Mouse (Mus musculus): ENCODE measurements around the gene Slc9a1. TPM values are rescaled to one million over a fixed set of nuclear protein-coding genes. Genes with fewer than 3 reads are reported as not detected.
A peak's percentile ranks its signal among the peaks of the same experiment; 100 is the strongest.

Gene Slc9a1
- polyA plus RNA-seq (2015; fragmentation: Nextera tagmentation; extraction: Ambion mirVana): 5.6 and 7.3 TPM in 2 replicates

- Histone ChIP-seq H3K4me2 (peak within 1 kb of the TSS; percentile 65), H3K36me3 (ENCODE audit: poor library complexity, severe bottlenecking) (no peaks in the 10 kb centered on the region; the same call in 1 of the 2 replicates), H3K4me3 (peak within 1 kb of the TSS; percentile 83), H3K27me3 (no peaks in the 10 kb centered on the region), H3K4me1 (peaks cover 44% of the 10 kb centered on the region), H3K27ac (peak within 1 kb of the TSS; percentile 64), H3K9me3 (replicated peaks) (no peaks in the 10 kb centered on the region), H3K9ac (peak within 1 kb of the TSS; percentile 96)
- under 1% methylated on average over 40 of the region's 40 CpGs for WGBS
- ATAC-seq: peak; percentile 98
Observed at GRCm38 (mm10) chr4:133369553-133370297, at the start of gene Slc9a1. Slc9a1 (plus strand) TSS chr4:133369706.

GRCm38 (mm10) chr4:133328129-133328528 is 41.4 kb upstream of the Slc9a1 start:
- no peak overlapping the region for H3K27ac ChIP-seq
- H3K4me1 ChIP-seq: no peaks in the 10 kb centered on the region
- no peak overlapping the region for H3K9ac ChIP-seq
- ATAC-seq: no peak
- H3K4me2 ChIP-seq: no peak overlapping the region
- H3K27me3 ChIP-seq: no peaks in the 10 kb centered on the region
- no peaks in the 10 kb centered on the region for H3K9me3 ChIP-seq (replicated peaks)
- WGBS: 86% methylated on average over 7 of the region's 7 CpGs
- no peak overlapping the region for H3K4me3 ChIP-seq
- peaks cover 5% of the 10 kb centered on the region for H3K36me3 ChIP-seq (ENCODE audit: poor library complexity, severe bottlenecking)

- H3K9ac ChIP-seq: no peak overlapping the region
- H3K4me3 ChIP-seq: no peak overlapping the region
- peaks cover 4% of the 10 kb centered on the region; the same call in 1 of the 2 replicates for H3K4me1 ChIP-seq
- 0 out of 2 replicates have a peak, but pooled peaks cover 3% of the 10 kb centered on the region for H3K36me3 ChIP-seq (ENCODE audit: poor library complexity, severe bottlenecking)
- H3K27ac ChIP-seq: no peak overlapping the region
- no peaks in the 10 kb centered on the region for H3K9me3 ChIP-seq (replicated peaks)
- no peak for ATAC-seq
- WGBS: 81% methylated on average over 4 of the region's 4 CpGs
- H3K27me3 ChIP-seq: no peaks in the 10 kb centered on the region
- H3K4me2 ChIP-seq: no peak overlapping the region
Observed at GRCm38 (mm10) chr4:133330296-133330695, 39.2 kb upstream of the Slc9a1 start.

DNA sequence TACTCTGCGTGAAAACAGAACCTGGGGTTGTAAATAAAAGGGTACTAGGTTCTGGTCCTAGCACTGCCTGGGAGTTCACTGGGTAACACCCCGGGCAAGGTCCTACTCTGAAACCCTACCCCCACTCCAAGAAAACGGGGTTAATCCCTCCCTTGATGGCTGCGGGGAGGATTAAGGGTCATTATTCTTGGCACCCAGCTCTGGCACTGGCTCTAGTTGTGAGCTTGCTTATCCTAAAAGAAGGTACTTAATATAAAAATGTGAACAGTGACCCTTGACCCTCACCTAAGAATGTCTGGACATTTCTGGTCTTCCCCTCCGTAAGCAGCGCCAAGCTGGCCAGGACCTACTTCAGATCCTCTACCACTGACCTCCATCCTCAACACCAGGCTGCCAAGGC is 36.2 kb upstream of the Slc9a1 start:
- H3K36me3 ChIP-seq (ENCODE audit: poor library complexity, severe bottlenecking): 0 out of 2 replicates have a peak, but pooled peaks cover 4% of the 10 kb centered on the region
- no peak overlapping the region for H3K4me3 ChIP-seq
- ATAC-seq: no peak
- H3K4me2 ChIP-seq: no peak overlapping the region
- 36% methylated on average over 6 of the region's 6 CpGs for WGBS
- no peak overlapping the region for H3K9ac ChIP-seq
- H3K4me1 ChIP-seq: peaks cover 18% of the 10 kb centered on the region
- no peak overlapping the region for H3K27ac ChIP-seq
- no peaks in the 10 kb centered on the region for H3K27me3 ChIP-seq
- H3K9me3 ChIP-seq (replicated peaks): no peaks in the 10 kb centered on the region

DNA sequence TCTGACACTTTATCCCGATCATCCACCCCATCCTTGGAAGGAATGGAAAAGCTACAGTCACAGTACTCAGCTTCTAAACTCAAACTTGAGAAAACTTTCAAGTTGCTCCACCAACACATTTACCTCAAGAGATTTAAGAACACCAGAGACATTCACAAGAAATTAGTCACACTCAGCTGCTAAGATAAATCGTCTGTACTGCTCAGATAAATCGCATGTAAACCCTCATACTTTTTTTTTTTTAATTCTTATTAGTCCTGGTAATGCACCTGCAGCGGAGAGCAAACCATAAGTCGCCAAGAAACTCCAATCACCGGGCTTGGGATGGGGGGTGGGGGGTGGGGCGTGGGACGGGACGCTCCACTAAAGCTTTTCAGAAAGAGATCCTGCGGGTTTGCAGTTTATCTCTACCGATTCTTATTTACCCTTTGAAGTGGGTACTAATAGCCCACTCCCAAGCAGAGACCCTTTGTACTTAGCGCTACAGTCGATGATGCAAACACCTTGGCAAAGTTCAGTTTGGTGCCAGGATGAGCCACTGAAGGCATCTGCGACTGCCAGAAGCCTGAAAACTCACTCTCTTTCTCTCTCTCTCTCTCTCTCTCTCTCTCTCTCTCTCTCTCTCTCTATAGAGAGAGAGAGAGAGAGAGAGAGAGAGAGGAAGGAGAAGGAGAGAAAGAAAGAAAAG is 31.5 kb upstream of the Slc9a1 start:
- H3K9me3 ChIP-seq (replicated peaks): no peaks in the 10 kb centered on the region
- H3K9ac ChIP-seq: peak overlapping the region; percentile 90
- H3K4me3 ChIP-seq: peak overlapping the region; percentile 87
- ATAC-seq: no peak
- peak overlapping the region; percentile 83 for H3K4me2 ChIP-seq
- 0 out of 2 replicates have a peak, but pooled peaks cover 4% of the 10 kb centered on the region for H3K36me3 ChIP-seq (ENCODE audit: poor library complexity, severe bottlenecking)
- peaks cover 7% of the 10 kb centered on the region; the same call in 1 of the 2 replicates for H3K27me3 ChIP-seq
- H3K27ac ChIP-seq: no peak overlapping the region
- WGBS: 14% methylated on average over 14 of the region's 14 CpGs
- peaks cover 19% of the 10 kb centered on the region for H3K4me1 ChIP-seq

GRCm38 (mm10) chr4:133338521-133339095 is 30.9 kb upstream of the Slc9a1 start:
- WGBS: 1% methylated on average over 35 of the region's 39 CpGs
- peak overlapping the region; percentile 83 for H3K4me2 ChIP-seq
- 0 out of 2 replicates have a peak, but pooled peaks cover 4% of the 10 kb centered on the region for H3K36me3 ChIP-seq (ENCODE audit: poor library complexity, severe bottlenecking)
- peak overlapping the region; percentile 89 for H3K27ac ChIP-seq
- H3K27me3 ChIP-seq: peaks cover 12% of the 10 kb centered on the region; the same call in 1 of the 2 replicates
- peak overlapping the region; percentile 90 for H3K9ac ChIP-seq
- H3K9me3 ChIP-seq (replicated peaks): no peaks in the 10 kb centered on the region
- H3K4me3 ChIP-seq: peak overlapping the region; percentile 87
- ATAC-seq: no peak; the same call in 1 of the 2 replicates
- H3K4me1 ChIP-seq: peaks cover 15% of the 10 kb centered on the region

GRCm38 (mm10) chr4:133339148-133339749 is 30.3 kb upstream of the Slc9a1 start:
- H3K36me3 ChIP-seq (ENCODE audit: poor library complexity, severe bottlenecking): 0 out of 2 replicates have a peak, but pooled peaks cover 4% of the 10 kb centered on the region
- H3K9me3 ChIP-seq (replicated peaks): no peaks in the 10 kb centered on the region
- ATAC-seq: peak; percentile 99
- peak overlapping the region; percentile 87 for H3K4me3 ChIP-seq
- WGBS: under 1% methylated on average over 57 of the region's 60 CpGs
- H3K27me3 ChIP-seq: peaks cover 12% of the 10 kb centered on the region; the same call in 1 of the 2 replicates
- H3K9ac ChIP-seq: peak overlapping the region; percentile 90
- peak overlapping the region; percentile 83 for H3K4me2 ChIP-seq
- H3K4me1 ChIP-seq: peaks cover 15% of the 10 kb centered on the region
- peak overlapping the region; percentile 89 for H3K27ac ChIP-seq

GRCm38 (mm10) chr4:133340217-133340616 is 29.3 kb upstream of the Slc9a1 start:
- Histone ChIP-seq H3K9ac (no peak overlapping the region), H3K4me2 (no peak overlapping the region), H3K36me3 (ENCODE audit: poor library complexity, severe bottlenecking) (0 out of 2 replicates have a peak, but pooled peaks cover 2% of the 10 kb centered on the region), H3K4me1 (peaks cover 15% of the 10 kb centered on the region), H3K27ac (no peak overlapping the region), H3K9me3 (replicated peaks) (no peaks in the 10 kb centered on the region), H3K27me3 (peaks cover 12% of the 10 kb centered on the region; the same call in 1 of the 2 replicates), H3K4me3 (no peak overlapping the region)
- no peak for ATAC-seq
- WGBS: 83% methylated on average over 2 of the region's 2 CpGs

GRCm38 (mm10) chr4:133344112-133344511 is 25.4 kb upstream of the Slc9a1 start:
- no peak overlapping the region for H3K4me2 ChIP-seq
- H3K27me3 ChIP-seq: peaks cover 20% of the 10 kb centered on the region
- no peak for ATAC-seq
- no peak overlapping the region for H3K27ac ChIP-seq
- H3K9ac ChIP-seq: no peak overlapping the region
- no peak overlapping the region for H3K4me3 ChIP-seq
- H3K36me3 ChIP-seq (ENCODE audit: poor library complexity, severe bottlenecking): no peaks in the 10 kb centered on the region
- WGBS: 11% methylated on average over 4 of the region's 4 CpGs
- H3K4me1 ChIP-seq: no peaks in the 10 kb centered on the region
- no peaks in the 10 kb centered on the region for H3K9me3 ChIP-seq (replicated peaks)

DNA sequence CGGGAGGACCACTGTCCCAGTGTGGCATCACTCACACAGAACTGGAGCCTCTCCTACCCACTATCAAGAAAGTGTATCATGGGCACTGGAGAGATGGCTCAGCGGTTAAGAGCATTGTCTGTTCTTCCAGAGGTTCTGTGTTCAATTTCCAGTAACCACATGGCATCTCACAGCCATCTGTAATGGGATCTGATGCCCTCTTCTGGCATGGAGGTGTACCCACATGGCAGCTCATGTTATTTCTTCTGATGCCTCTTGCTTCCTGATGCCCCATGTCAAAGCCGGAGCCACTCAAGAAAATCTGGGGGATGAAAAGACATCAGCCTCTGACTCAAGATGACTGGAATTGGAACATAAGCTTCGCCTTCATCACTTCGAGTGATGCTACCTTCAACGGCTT is 23.8 kb upstream of the Slc9a1 start:
- Histone ChIP-seq H3K4me1 (no peaks in the 10 kb centered on the region), H3K9me3 (replicated peaks) (no peaks in the 10 kb centered on the region), H3K4me2 (no peak overlapping the region), H3K36me3 (ENCODE audit: poor library complexity, severe bottlenecking) (no peaks in the 10 kb centered on the region), H3K27ac (no peak overlapping the region), H3K9ac (no peak overlapping the region), H3K27me3 (peaks cover 20% of the 10 kb centered on the region), H3K4me3 (no peak overlapping the region)
- WGBS: 89% methylated on average over 6 of the region's 6 CpGs
- ATAC-seq: no peak

- Histone ChIP-seq H3K27ac (no peak overlapping the region), H3K36me3 (ENCODE audit: poor library complexity, severe bottlenecking) (no peaks in the 10 kb centered on the region), H3K9ac (no peak overlapping the region), H3K4me2 (no peak overlapping the region), H3K4me1 (no peaks in the 10 kb centered on the region), H3K27me3 (peaks cover 20% of the 10 kb centered on the region), H3K9me3 (replicated peaks) (no peaks in the 10 kb centered on the region), H3K4me3 (no peak overlapping the region)
- 76% methylated on average over 4 of the region's 4 CpGs for WGBS
- no peak for ATAC-seq
Observed at GRCm38 (mm10) chr4:133346577-133346976, 22.9 kb upstream of the Slc9a1 start.
